Mouse (Mus musculus): ENCODE data around the gene Mnx1.

The Mnx1 gene

GRCm38 (mm10) chr5:29478208-29479197 lies at the start of gene Mnx1:
TSS of gene Mnx1 (minus strand) at chr5:29478470.
- no peak for DNase-seq

- DNase-seq, result peak; percentile 11
These were observed 38.2 kb upstream of the Mnx1 start for GRCm38 (mm10) chr5:29516432-29516831.

- peak; percentile 40 for DNase-seq
These were observed 37.6 kb upstream of the Mnx1 start for GRCm38 (mm10) chr5:29515888-29516287.

GRCm38 (mm10) chr5:29507013-29507412 lies 28.7 kb upstream of the Mnx1 start:
- DNase-seq, result peak; percentile 33

- no peak for DNase-seq
These were observed 9.1 kb upstream of the Mnx1 start for GRCm38 (mm10) chr5:29487321-29487720.

GRCm38 (mm10) chr5:29485941-29486320 lies 7.7 kb upstream of the Mnx1 start:
- DNase-seq, result no peak

GRCm38 (mm10) chr5:29484965-29485940 lies 7.0 kb upstream of the Mnx1 start:
- no peak for DNase-seq

- no peak for DNase-seq
These were observed 5.5 kb upstream of the Mnx1 start for GRCm38 (mm10) chr5:29483801-29484200.

GRCm38 (mm10) chr5:29479198-29479593 lies 926 bp upstream of the Mnx1 start:
- DNase-seq, result no peak

GRCm38 (mm10) chr5:29477474-29478207 lies 629 bp downstream of the Mnx1 start:
- peak; percentile 80 for DNase-seq

GRCm38 (mm10) chr5:29476021-29476420 lies 2.2 kb downstream of the Mnx1 start:
- no peak for DNase-seq

GRCm38 (mm10) chr5:29475556-29475955 lies 2.7 kb downstream of the Mnx1 start:
- no peak for DNase-seq

GRCm38 (mm10) chr5:29475041-29475440 lies 3.2 kb downstream of the Mnx1 start:
- no peak for DNase-seq

GRCm38 (mm10) chr5:29474246-29474960 lies 3.9 kb downstream of the Mnx1 start:
- no peak for DNase-seq

- DNase-seq, result no peak
These were observed 4.6 kb downstream of the Mnx1 start for GRCm38 (mm10) chr5:29473551-29474245.

GRCm38 (mm10) chr5:29471855-29472665 lies 6.2 kb downstream of the Mnx1 start:
- DNase-seq, result no peak

- no peak for DNase-seq
These were observed 6.9 kb downstream of the Mnx1 start for GRCm38 (mm10) chr5:29471396-29471795.

- DNase-seq, result peak; percentile 72
These were observed 7.3 kb downstream of the Mnx1 start for GRCm38 (mm10) chr5:29470851-29471394.

GRCm38 (mm10) chr5:29470271-29470670 lies 8.0 kb downstream of the Mnx1 start:
- DNase-seq, result no peak

GRCm38 (mm10) chr5:29469501-29469900 lies 8.8 kb downstream of the Mnx1 start:
- no peak for DNase-seq
